Comparison of ENCODE assay signal across 11 mouse cellular contexts in genomic region chr1:92114091-92114490, GRCm38 (mm10).
"Had no signal": no experiment of that assay in that cellular context is flagged by ENCODE, and none has a peak within 500 bp of the region (broad histone marks: within the 10 kb centered on the region; RNA-seq: fewer than 3 reads in every experiment).

No protein-coding gene starts in this region.

- H3K36me3 ChIP-seq: liver, embryonic 15.5 days; midbrain, embryonic 13.5 days; neural tube, embryonic 15.5 days had no signal

- H3K9ac ChIP-seq: liver, embryonic 15.5 days; midbrain, embryonic 13.5 days; neural tube, embryonic 15.5 days had no signal

- H3K4me2 ChIP-seq: liver, embryonic 11.5 days; liver, embryonic 15.5 days; midbrain, embryonic 13.5 days; neural tube, embryonic 15.5 days had no signal

- H3K27ac ChIP-seq: kidney, postnatal 0 days; limb, embryonic 10.5 days; liver, embryonic 15.5 days; midbrain, embryonic 13.5 days; neural tube, embryonic 15.5 days had no signal

- DNase-seq: layer of hippocampus, adult 9-11 months; lung, adult 2 months; right cerebral cortex, adult 18-20 months; right cerebral cortex, postnatal 25 days had no signal

- H3K4me1 ChIP-seq: midbrain, embryonic 13.5 days had no signal

- H3K9me3 ChIP-seq: limb, embryonic 10.5 days; liver, embryonic 15.5 days; midbrain, embryonic 13.5 days; neural tube, embryonic 15.5 days had no signal

- ATAC-seq: midbrain, embryonic 13.5 days had no signal

- H3K4me3 ChIP-seq: limb, embryonic 10.5 days; liver, embryonic 15.5 days; midbrain, embryonic 13.5 days; myocyte; neural tube, embryonic 15.5 days had no signal

- H3K27me3 ChIP-seq: liver, embryonic 15.5 days; midbrain, embryonic 13.5 days; neural tube, embryonic 15.5 days had no signal
